Mouse (Mus musculus) midbrain, embryonic 11.5 days (tissue): Measurements from ENCODE around the gene Stam2. TPM values are rescaled to one million over a fixed set of nuclear protein-coding genes. Genes with fewer than 3 reads are reported as not detected.

Experiments used
- ATAC-seq: fragments of 200-750 bp; cut with Nextera tagmentation; 2 replicates; pipeline ENCODE4 v1.8.0; 2017; ENCODE audit warnings: moderate TSS enrichment, moderate library complexity; ENCODE audit not compliant: low FRiP score
- DNase-seq: peaks from one replicate; pipeline ENCODE4 v3.0.0; 2015; ENCODE audit warnings: low spot score; ENCODE audit errors: missing footprints
- H3K27ac ChIP-seq: fragments of 300-500 bp; sonication (generic); 2 replicates; pipeline ENCODE4 v1.5.1; 2014; ENCODE audit warnings: low read depth, low read length
- H3K27me3 ChIP-seq: fragments of 300-500 bp; sonication (generic); 2 replicates; pipeline ENCODE4 v1.6.1; 2014; ENCODE audit warnings: mild to moderate bottlenecking, low read length, moderate library complexity, mixed read lengths; ENCODE audit not compliant: control insufficient read depth, insufficient read depth
- H3K36me3 ChIP-seq: fragments of 300-500 bp; sonication (generic); 2 replicates; pipeline ENCODE4 v1.6.1; 2014; ENCODE audit warnings: mild to moderate bottlenecking, low read length, moderate library complexity, mixed read lengths; ENCODE audit not compliant: control insufficient read depth, insufficient read depth
- H3K4me1 ChIP-seq: fragments of 300-500 bp; sonication (generic); 2 replicates; pipeline ENCODE4 v1.6.1; 2014; ENCODE audit warnings: low read length; ENCODE audit not compliant: control insufficient read depth, insufficient read depth
- H3K4me2 ChIP-seq: fragments of 300-500 bp; sonication (generic); 2 replicates; pipeline ENCODE4 v1.6.1; 2014; ENCODE audit warnings: mild to moderate bottlenecking, moderate library complexity
- H3K4me3 ChIP-seq: fragments of 300-500 bp; sonication (generic); 2 replicates; pipeline ENCODE4 v1.5.1; 2014; ENCODE audit warnings: low read depth, low read length
- H3K9ac ChIP-seq: fragments of 300-500 bp; sonication (generic); 2 replicates; pipeline ENCODE4 v1.6.1; 2014; ENCODE audit warnings: low read length
- H3K9me3 ChIP-seq: fragments of 300-500 bp; sonication (generic); 2 replicates; pipeline ENCODE4 v1.6.1; 2016; ENCODE audit warnings: low read length; ENCODE audit not compliant: control insufficient read depth
- WGBS: fragments of 180-500 bp; shearing (Covaris S2); extraction: QIAGEN DNeasy Blood & Tissue Kit; methylation state at CpG from one replicate; pipeline ENCODE4 v1.1.7; 2014; 5-methylcytosine and 5-hydroxymethylcytosine counted together
- polyA plus RNA-seq: library from polyadenylated mRNA; unstranded; fragments of >200 nt; fragmentation: Nextera tagmentation; extraction: Ambion mirVana; gene quantifications from 2 replicates; pipeline ENCODE4 v1.2.1, GENCODE M21; 2014

The Stam2 gene
- polyA plus RNA-seq, 1 experiment from 2014 or later, result 44.4 TPM

GRCm38 (mm10) chr2:52763040-52763736 lies 21.1 kb upstream of the Stam2 start:
- H3K4me1 ChIP-seq, result no peaks in the 10 kb centered on the region
- no peak overlapping the region for H3K4me3 ChIP-seq
- H3K27ac ChIP-seq, result no peak overlapping the region
- H3K4me2 ChIP-seq, result peak overlapping the region; percentile 32; the same call in 1 of the 2 replicates
- no peaks in the 10 kb centered on the region for H3K27me3 ChIP-seq
- DNase-seq (peak; percentile 95), ATAC-seq (peak; percentile 75)
- H3K36me3 ChIP-seq, result no peaks in the 10 kb centered on the region
- 23% methylated on average over 12 of the region's 12 CpGs for WGBS
- H3K9me3 ChIP-seq, result no peaks in the 10 kb centered on the region
- H3K9ac ChIP-seq, result no peak overlapping the region

- H3K4me3 ChIP-seq, result no peak overlapping the region
- no peak overlapping the region for H3K9ac ChIP-seq
- H3K9me3 ChIP-seq, result no peaks in the 10 kb centered on the region
- no peak for ATAC-seq
- H3K4me2 ChIP-seq, result no peak overlapping the region
- no peak overlapping the region for H3K27ac ChIP-seq
- no peak for DNase-seq
- H3K27me3 ChIP-seq, result no peaks in the 10 kb centered on the region
- no peaks in the 10 kb centered on the region for H3K36me3 ChIP-seq
- 63% methylated on average over 7 of the region's 7 CpGs for WGBS
- no peaks in the 10 kb centered on the region for H3K4me1 ChIP-seq
Observed at GRCm38 (mm10) chr2:52762529-52762928, 20.4 kb upstream of the Stam2 start.

- WGBS, result 31% methylated on average over 10 of the region's 10 CpGs
- no peak overlapping the region for H3K4me3 ChIP-seq
- ATAC-seq (no peak), DNase-seq (peak; percentile 91)
- no peaks in the 10 kb centered on the region for H3K27me3 ChIP-seq
- no peak overlapping the region for H3K9ac ChIP-seq
- H3K36me3 ChIP-seq, result no peaks in the 10 kb centered on the region
- H3K4me2 ChIP-seq, result no peak overlapping the region
- H3K4me1 ChIP-seq, result peaks cover under 1% of the 10 kb centered on the region; the same call in 1 of the 2 replicates
- no peak overlapping the region for H3K27ac ChIP-seq
- H3K9me3 ChIP-seq, result no peaks in the 10 kb centered on the region
Observed at GRCm38 (mm10) chr2:52758627-52759026, 16.5 kb upstream of the Stam2 start.

GRCm38 (mm10) chr2:52756691-52757090 lies 14.6 kb upstream of the Stam2 start:
- no peaks in the 10 kb centered on the region for H3K27me3 ChIP-seq
- no peak overlapping the region for H3K4me2 ChIP-seq
- ATAC-seq (no peak), DNase-seq (peak; percentile 91)
- no peaks in the 10 kb centered on the region for H3K36me3 ChIP-seq
- no peak overlapping the region for H3K4me3 ChIP-seq
- H3K9me3 ChIP-seq, result no peaks in the 10 kb centered on the region
- no peak overlapping the region for H3K9ac ChIP-seq
- peaks cover 3% of the 10 kb centered on the region for H3K4me1 ChIP-seq
- 18% methylated on average over 3 of the region's 3 CpGs for WGBS
- H3K27ac ChIP-seq, result no peak overlapping the region

DNA sequence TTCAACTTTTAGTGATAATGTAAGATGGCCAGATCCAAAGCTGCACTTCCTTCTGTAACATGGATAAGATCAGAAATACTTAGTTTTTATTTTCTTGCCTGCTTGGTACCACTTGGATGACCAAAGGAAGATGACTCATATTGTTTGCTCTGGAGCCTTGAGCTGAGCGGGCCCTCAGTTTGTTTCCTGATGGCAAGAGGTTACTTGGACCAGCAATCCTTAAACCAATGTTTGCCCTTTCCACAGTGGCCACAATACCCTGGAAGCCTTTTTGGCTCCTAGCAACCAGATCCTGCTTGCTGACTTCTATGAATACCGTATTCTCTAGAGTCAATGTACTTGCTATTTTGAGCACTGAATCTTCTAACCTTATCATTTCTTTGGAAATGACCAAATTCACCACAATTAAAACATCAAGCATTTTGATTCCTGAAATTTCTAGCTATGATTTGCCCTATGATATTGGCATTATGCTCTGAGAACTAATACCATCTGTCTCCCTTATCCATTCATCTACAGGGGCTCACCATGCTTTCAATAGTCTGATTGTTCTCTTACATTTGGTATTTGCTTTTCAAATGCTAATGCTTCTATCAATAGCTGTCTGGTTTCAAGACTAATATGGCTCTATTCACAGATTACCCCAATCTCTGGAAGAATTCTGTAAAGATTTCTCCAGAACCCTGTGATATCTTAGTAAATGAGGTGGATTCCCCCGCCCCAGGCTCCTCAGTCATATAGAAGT lies 11.7 kb upstream of the Stam2 start:
- no peaks in the 10 kb centered on the region for H3K27me3 ChIP-seq
- H3K4me2 ChIP-seq, result no peak overlapping the region
- 39% methylated on average over 3 of the region's 3 CpGs for WGBS
- peak overlapping the region; percentile 44; the same call in 1 of the 2 replicates for H3K27ac ChIP-seq
- H3K4me3 ChIP-seq, result no peak overlapping the region
- peak; percentile 86 for ATAC-seq
- H3K4me1 ChIP-seq, result peaks cover 3% of the 10 kb centered on the region
- H3K36me3 ChIP-seq, result no peaks in the 10 kb centered on the region
- no peak overlapping the region for H3K9ac ChIP-seq
- no peaks in the 10 kb centered on the region for H3K9me3 ChIP-seq
- DNase-seq, result peak; percentile 89

GRCm38 (mm10) chr2:52744099-52744498 lies 2.0 kb upstream of the Stam2 start:
- Histone ChIP-seq H3K36me3 (no peaks in the 10 kb centered on the region), H3K4me1 (peaks cover 8% of the 10 kb centered on the region; the same call in 1 of the 2 replicates), H3K9me3 (no peaks in the 10 kb centered on the region), H3K4me2 (no peak overlapping the region), H3K9ac (no peak overlapping the region), H3K4me3 (no peak overlapping the region), H3K27ac (no peak overlapping the region), H3K27me3 (no peaks in the 10 kb centered on the region)
- DNase-seq (no peak), ATAC-seq (no peak)

- no peaks in the 10 kb centered on the region for H3K36me3 ChIP-seq
- H3K4me1 ChIP-seq, result peaks cover 8% of the 10 kb centered on the region; the same call in 1 of the 2 replicates
- ATAC-seq (peak; percentile 94), DNase-seq (peak; percentile 98)
- H3K4me2 ChIP-seq, result peak overlapping the region; percentile 40
- peak overlapping the region; percentile 85 for H3K27ac ChIP-seq
- peak overlapping the region; percentile 86 for H3K9ac ChIP-seq
- under 1% methylated on average over 54 of the region's 54 CpGs for WGBS
- no peaks in the 10 kb centered on the region for H3K9me3 ChIP-seq
- H3K27me3 ChIP-seq, result no peaks in the 10 kb centered on the region
- peak overlapping the region; percentile 85 for H3K4me3 ChIP-seq
Observed at GRCm38 (mm10) chr2:52741681-52742255, 313 bp downstream of the Stam2 start.

- no peak for ATAC-seq
- H3K4me2 ChIP-seq, result no peak overlapping the region
- H3K4me3 ChIP-seq, result no peak overlapping the region
- DNase-seq, result no peak
- peaks cover 8% of the 10 kb centered on the region; the same call in 1 of the 2 replicates for H3K4me1 ChIP-seq
- no peaks in the 10 kb centered on the region for H3K9me3 ChIP-seq
- no peaks in the 10 kb centered on the region for H3K27me3 ChIP-seq
- H3K36me3 ChIP-seq, result no peaks in the 10 kb centered on the region
- no peak overlapping the region for H3K9ac ChIP-seq
- H3K27ac ChIP-seq, result no peak overlapping the region
- WGBS, result 90% methylated on average over 4 of the region's 4 CpGs
Observed at GRCm38 (mm10) chr2:52740596-52740995, 1.5 kb downstream of the Stam2 start.

GRCm38 (mm10) chr2:52734504-52734903 lies 7.6 kb downstream of the Stam2 start:
- Histone ChIP-seq H3K27me3 (no peaks in the 10 kb centered on the region), H3K4me3 (no peak overlapping the region), H3K36me3 (no peaks in the 10 kb centered on the region), H3K4me1 (no peaks in the 10 kb centered on the region), H3K4me2 (no peak overlapping the region), H3K27ac (no peak overlapping the region), H3K9ac (no peak overlapping the region), H3K9me3 (peaks cover 2% of the 10 kb centered on the region; the same call in 1 of the 2 replicates)
- no peak for DNase-seq
- ATAC-seq, result no peak
- WGBS, result 95% methylated on average over 7 of the region's 7 CpGs
